Mouse (Mus musculus) forebrain, embryonic 12.5 days (tissue): ENCODE measurements at regions not wholly inside any gene's neighbourhood (a gene's known extent, or its start where the extent isn't known, plus 50 kb on each side); places are given as distances from the start of the nearest gene placed in this dataset.

Source experiments
- ATAC-seq: fragments of 200-750 bp; cut with Nextera tagmentation; 2 replicates; pipeline ENCODE4 v1.8.0; 2017; ENCODE audit warnings: moderate TSS enrichment; ENCODE audit not compliant: low FRiP score
- H3K27ac ChIP-seq: fragments of 300-500 bp; sonication (generic); 2 replicates; pipeline ENCODE4 v1.5.1; 2016; ENCODE audit warnings: mild to moderate bottlenecking
- H3K27me3 ChIP-seq: fragments of 300-500 bp; sonication (generic); 2 replicates; pipeline ENCODE4 v1.6.1; 2016; ENCODE audit warnings: mild to moderate bottlenecking
- H3K36me3 ChIP-seq: fragments of 300-500 bp; sonication (generic); replicated peaks from 2 replicates; pipeline ENCODE4 v1.6.1; 2016; ENCODE audit warnings: mild to moderate bottlenecking
- H3K4me1 ChIP-seq: fragments of 300-500 bp; sonication (generic); 2 replicates; pipeline ENCODE4 v1.6.1; 2016
- H3K4me2 ChIP-seq: fragments of 300-500 bp; sonication (generic); 2 replicates; pipeline ENCODE4 v1.6.1; 2016; ENCODE audit warnings: mild to moderate bottlenecking, moderate library complexity
- H3K4me3 ChIP-seq: fragments of 300-500 bp; sonication (generic); replicated peaks from 2 replicates; pipeline ENCODE4 v1.5.1; 2016; ENCODE audit warnings: mild to moderate bottlenecking
- H3K9ac ChIP-seq: fragments of 300-500 bp; sonication (generic); 2 replicates; pipeline ENCODE4 v1.6.1; 2016; ENCODE audit warnings: mild to moderate bottlenecking
- H3K9me3 ChIP-seq: fragments of 300-500 bp; sonication (generic); 2 replicates; pipeline ENCODE4 v1.6.1; 2016
- WGBS: fragments of 180-500 bp; shearing (Covaris S2); methylation state at CpG from one replicate; pipeline ENCODE4 v1.1.7; 2016; 5-methylcytosine and 5-hydroxymethylcytosine counted together

DNA sequence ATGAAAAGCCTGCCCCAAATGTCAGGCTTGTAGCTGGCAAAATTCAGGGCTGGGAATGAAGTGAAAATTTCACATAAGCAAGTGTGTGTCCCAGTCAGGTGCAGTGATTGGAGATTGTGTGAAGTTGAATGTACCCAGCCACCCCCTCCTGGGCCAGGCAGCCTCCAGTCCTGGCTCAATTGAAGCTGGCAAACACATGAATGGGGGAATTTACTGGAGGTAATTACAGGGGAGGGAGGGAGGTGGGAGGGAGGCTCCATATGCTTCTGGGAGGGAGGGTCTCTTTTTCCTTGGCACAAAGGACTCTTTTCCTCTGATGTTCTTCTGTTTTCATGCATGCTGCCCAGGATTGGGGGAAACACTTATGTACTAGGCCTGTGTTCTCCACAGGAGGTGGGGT lies 312.4 kb upstream of the Rbfox1 start:
- no peaks in the 10 kb centered on the region for H3K9me3 ChIP-seq
- H3K4me2 ChIP-seq, result no peak overlapping the region
- no peaks in the 10 kb centered on the region for H3K36me3 ChIP-seq
- peak; percentile 85 for ATAC-seq
- no peak overlapping the region for H3K4me3 ChIP-seq
- H3K27me3 ChIP-seq, result peaks cover 5% of the 10 kb centered on the region; the same call in 1 of the 2 replicates
- peak overlapping the region; percentile 78 for H3K27ac ChIP-seq
- H3K4me1 ChIP-seq, result peaks cover 12% of the 10 kb centered on the region
- H3K9ac ChIP-seq, result no peak overlapping the region

DNA sequence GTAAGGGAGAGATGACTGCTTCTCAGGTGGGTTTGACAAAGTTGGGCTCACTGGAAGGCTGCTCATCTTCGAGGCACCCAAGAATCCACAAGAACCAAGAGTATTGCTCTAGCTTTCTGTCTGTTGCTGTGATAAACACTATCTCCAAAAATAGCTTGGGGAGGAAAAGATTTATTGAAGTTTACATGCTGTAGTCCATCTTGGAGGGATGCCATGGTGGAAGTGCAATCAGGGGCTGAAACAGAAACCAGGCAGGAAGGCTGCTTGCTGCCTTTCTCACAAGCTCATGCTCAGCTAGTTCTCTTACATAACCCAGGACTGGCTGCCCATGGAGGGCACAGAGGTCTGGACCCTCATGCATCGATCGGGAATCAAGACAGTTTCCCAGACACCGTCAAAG lies 314.5 kb upstream of the Rbfox1 start:
- no peaks in the 10 kb centered on the region; the same call in 1 of the 2 replicates for H3K27me3 ChIP-seq
- H3K27ac ChIP-seq, result no peak overlapping the region
- ATAC-seq, result no peak
- no peaks in the 10 kb centered on the region for H3K36me3 ChIP-seq
- no peak overlapping the region for H3K9ac ChIP-seq
- WGBS, result 93% methylated on average over 4 of the region's 4 CpGs
- peaks cover 12% of the 10 kb centered on the region for H3K4me1 ChIP-seq
- no peaks in the 10 kb centered on the region for H3K9me3 ChIP-seq
- no peak overlapping the region for H3K4me3 ChIP-seq
- no peak overlapping the region for H3K4me2 ChIP-seq

DNA sequence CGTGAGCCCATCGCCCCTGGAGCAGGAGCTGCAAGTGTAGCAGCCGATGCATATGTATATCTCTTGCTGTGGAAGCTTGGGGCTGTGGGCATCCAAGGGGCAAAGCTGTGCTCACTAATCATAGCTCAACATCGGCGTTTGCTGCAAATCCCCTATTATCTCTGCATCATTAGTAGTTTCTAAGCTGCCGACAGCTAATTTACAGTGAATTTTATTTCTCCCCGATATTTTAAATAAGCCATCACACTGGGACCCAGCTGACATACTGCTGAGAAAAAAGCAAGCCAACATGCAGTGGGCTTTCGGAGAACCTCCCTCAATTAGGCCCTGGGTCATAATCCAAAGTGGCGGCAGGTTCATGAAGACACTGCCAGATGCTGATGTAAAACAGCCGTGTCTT lies 313.3 kb upstream of the Eef2kmt start:
- no peak for ATAC-seq
- no peaks in the 10 kb centered on the region for H3K36me3 ChIP-seq
- H3K27ac ChIP-seq, result no peak overlapping the region
- H3K4me2 ChIP-seq, result no peak overlapping the region
- H3K4me3 ChIP-seq, result no peak overlapping the region
- H3K9me3 ChIP-seq, result no peaks in the 10 kb centered on the region
- peaks cover 12% of the 10 kb centered on the region for H3K4me1 ChIP-seq
- no peaks in the 10 kb centered on the region; the same call in 1 of the 2 replicates for H3K27me3 ChIP-seq
- H3K9ac ChIP-seq, result no peak overlapping the region
- 50% methylated on average over 10 of the region's 10 CpGs for WGBS

DNA sequence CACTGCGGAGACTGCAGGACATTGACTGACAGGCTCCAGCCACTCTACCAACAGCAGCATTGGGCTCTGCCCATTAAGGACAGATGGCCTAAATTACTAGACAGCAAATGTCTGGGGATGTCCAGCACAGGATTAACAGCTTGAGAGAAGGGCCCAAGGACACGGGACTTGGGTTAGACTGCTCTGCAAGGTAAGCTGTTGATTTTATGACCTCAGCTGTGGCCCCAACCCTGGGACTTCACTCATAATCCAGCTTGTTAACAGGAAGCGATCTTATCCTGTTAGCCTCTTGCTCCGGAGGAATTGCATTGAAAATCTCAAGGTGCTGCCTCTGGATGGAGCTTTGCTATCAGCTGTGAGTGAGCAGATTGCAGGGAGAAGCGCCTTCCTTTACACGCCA lies 293.2 kb upstream of the Eef2kmt start:
- no peak for ATAC-seq
- no peak overlapping the region for H3K4me3 ChIP-seq
- 65% methylated on average over 6 of the region's 6 CpGs for WGBS
- no peaks in the 10 kb centered on the region for H3K36me3 ChIP-seq
- peaks cover 7% of the 10 kb centered on the region; the same call in 1 of the 2 replicates for H3K4me1 ChIP-seq
- no peak overlapping the region for H3K9ac ChIP-seq
- no peaks in the 10 kb centered on the region for H3K27me3 ChIP-seq
- H3K4me2 ChIP-seq, result no peak overlapping the region
- no peaks in the 10 kb centered on the region for H3K9me3 ChIP-seq
- H3K27ac ChIP-seq, result no peak overlapping the region

DNA sequence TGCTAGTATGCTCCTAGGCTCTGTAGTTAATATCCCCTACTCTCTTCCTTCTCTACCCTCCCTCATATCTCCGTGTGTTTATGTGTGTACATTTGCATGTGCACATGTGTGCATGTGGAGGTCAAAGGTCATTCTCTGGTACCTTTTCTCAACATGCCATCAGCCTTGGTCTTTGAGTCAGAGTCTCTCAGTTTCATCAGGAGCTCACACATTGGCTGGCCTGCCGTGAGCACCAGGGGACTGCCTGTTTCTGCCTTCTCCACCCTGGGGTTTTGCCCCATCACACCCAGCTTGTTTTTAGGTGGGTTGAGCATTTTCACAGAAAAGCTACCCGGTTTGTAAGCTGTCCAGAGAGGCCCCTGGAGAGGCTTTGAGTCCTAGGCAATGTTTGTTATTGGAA lies 292.8 kb upstream of the Eef2kmt start:
- Histone ChIP-seq H3K9ac (no peak overlapping the region), H3K4me1 (peaks cover 7% of the 10 kb centered on the region; the same call in 1 of the 2 replicates), H3K9me3 (no peaks in the 10 kb centered on the region), H3K27me3 (no peaks in the 10 kb centered on the region), H3K4me3 (no peak overlapping the region), H3K4me2 (no peak overlapping the region), H3K36me3 (no peaks in the 10 kb centered on the region), H3K27ac (no peak overlapping the region)
- ATAC-seq, result no peak
- WGBS, result 75% methylated on average over 3 of the region's 3 CpGs

DNA sequence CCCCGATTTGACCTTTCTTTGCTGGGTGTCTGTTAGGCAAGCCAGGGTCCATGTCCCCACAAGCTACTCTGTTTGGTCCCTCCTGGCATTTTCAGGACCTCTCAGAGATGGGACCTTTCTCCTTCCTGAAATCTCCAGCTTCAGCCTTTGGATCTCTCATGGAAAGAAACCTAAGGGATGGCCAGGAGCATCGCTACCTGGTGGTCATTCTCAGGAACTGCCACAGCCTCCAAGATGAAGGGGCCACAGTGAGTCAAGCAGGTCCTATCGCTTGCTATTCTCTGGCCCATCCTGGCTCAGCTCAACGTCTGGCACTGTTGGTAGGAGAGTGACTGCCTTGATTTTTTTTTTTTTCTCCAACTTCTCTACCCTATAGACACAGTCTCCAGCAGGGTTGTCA lies 291.0 kb upstream of the Eef2kmt start:
- H3K9me3 ChIP-seq, result no peaks in the 10 kb centered on the region
- peaks cover 7% of the 10 kb centered on the region; the same call in 1 of the 2 replicates for H3K4me1 ChIP-seq
- H3K9ac ChIP-seq, result no peak overlapping the region
- H3K4me2 ChIP-seq, result no peak overlapping the region
- no peak overlapping the region for H3K27ac ChIP-seq
- WGBS, result 50% methylated on average over 4 of the region's 4 CpGs
- H3K27me3 ChIP-seq, result no peaks in the 10 kb centered on the region
- ATAC-seq, result no peak
- no peaks in the 10 kb centered on the region for H3K36me3 ChIP-seq
- H3K4me3 ChIP-seq, result no peak overlapping the region

DNA sequence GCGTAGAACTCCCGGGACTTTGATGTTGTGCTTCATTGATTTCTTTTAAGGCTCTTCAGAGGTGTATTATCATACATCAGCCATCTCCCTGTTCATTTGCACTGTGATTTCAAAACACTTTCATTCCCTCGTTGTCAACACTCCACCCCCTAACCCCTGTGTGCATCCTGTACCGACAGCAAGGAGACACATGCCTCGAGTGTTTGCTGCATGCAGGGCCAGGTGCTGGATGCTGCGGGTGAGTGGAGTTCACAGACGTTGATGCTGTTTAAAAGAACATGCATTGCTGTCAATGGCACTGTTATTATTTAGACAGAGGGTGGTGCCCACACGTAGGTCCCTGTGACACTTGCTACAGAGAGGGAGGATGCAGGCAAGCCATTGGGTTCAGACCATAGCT lies 290.0 kb upstream of the Eef2kmt start:
- H3K9me3 ChIP-seq, result no peaks in the 10 kb centered on the region
- H3K4me3 ChIP-seq, result no peak overlapping the region
- no peak overlapping the region for H3K4me2 ChIP-seq
- H3K27ac ChIP-seq, result no peak overlapping the region
- no peaks in the 10 kb centered on the region for H3K36me3 ChIP-seq
- no peaks in the 10 kb centered on the region for H3K27me3 ChIP-seq
- H3K4me1 ChIP-seq, result peaks cover 7% of the 10 kb centered on the region; the same call in 1 of the 2 replicates
- H3K9ac ChIP-seq, result no peak overlapping the region
- 43% methylated on average over 8 of the region's 8 CpGs for WGBS
- no peak for ATAC-seq

DNA sequence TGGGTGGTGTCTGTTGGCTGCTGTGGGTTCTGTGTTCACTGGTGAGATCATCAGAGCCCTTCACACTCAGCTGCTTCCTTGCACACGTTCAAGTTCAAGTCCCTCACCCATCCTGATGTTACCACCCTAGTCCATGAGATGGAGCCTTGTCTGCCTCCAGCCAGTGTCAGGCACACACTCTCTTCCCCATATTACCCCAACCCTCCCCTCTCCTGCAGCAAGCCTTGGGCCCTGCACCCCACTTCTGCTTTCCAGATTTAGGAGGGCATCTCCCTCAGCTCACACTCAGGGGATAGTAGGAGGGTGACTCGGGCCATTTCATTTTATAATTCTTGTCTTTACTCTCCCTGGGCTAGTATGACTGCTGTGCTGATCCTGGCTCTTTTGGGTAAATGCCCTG lies 288.7 kb upstream of the Eef2kmt start:
- H3K4me2 ChIP-seq, result no peak overlapping the region
- 0 out of 2 replicates have a peak, but pooled peaks cover 2% of the 10 kb centered on the region for H3K27me3 ChIP-seq
- H3K36me3 ChIP-seq, result no peaks in the 10 kb centered on the region
- no peak overlapping the region for H3K4me3 ChIP-seq
- H3K9me3 ChIP-seq, result no peaks in the 10 kb centered on the region
- peaks cover 6% of the 10 kb centered on the region; the same call in 1 of the 2 replicates for H3K4me1 ChIP-seq
- no peak for ATAC-seq
- H3K27ac ChIP-seq, result no peak overlapping the region
- WGBS, result 77% methylated on average over 2 of the region's 2 CpGs
- H3K9ac ChIP-seq, result no peak overlapping the region

DNA sequence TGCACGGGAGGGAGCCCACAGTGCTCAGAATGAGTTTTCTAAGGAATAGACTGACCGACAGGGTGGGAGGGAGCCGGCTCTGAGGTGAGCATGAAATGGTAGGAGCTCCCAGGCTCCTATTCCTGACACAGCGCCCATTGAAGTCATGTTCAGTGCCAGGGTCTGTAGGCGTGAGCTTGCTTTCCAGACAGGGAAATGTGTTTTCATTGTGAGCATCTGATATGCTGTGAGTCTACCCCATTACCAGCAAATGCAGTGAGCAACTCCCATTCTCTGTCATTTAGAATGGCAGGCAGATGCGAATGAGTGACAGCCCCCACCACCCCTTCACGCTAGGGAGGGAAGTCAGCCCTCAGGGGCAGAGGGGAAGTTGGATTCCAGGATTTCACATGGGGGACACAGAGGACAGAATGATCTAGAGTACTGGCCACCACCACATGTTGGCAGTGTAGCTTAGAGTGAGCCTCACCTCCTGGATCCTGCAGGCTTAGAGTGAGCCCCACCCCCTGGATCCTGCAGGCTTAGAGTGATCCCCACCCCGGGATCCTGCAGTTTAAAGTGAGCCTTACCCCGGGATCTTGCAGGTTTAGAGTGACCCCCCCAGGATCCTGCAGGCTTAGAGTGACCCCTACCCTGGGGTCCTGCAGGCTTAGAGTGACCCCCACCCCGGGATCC lies 283.2 kb upstream of the Eef2kmt start:
- whole genome bisulfite sequencing, result 57% methylated on average over 10 of the region's 10 CpGs
- Histone ChIP-seq H3K27me3 (peaks cover 23% of the 10 kb centered on the region; the same call in 1 of the 2 replicates), H3K36me3 (no peaks in the 10 kb centered on the region), H3K4me2 (no peak overlapping the region), H3K4me1 (peaks cover 14% of the 10 kb centered on the region), H3K9me3 (no peaks in the 10 kb centered on the region), H3K4me3 (no peak overlapping the region), H3K27ac (no peak overlapping the region), H3K9ac (no peak overlapping the region)
- ATAC-seq, result no peak

DNA sequence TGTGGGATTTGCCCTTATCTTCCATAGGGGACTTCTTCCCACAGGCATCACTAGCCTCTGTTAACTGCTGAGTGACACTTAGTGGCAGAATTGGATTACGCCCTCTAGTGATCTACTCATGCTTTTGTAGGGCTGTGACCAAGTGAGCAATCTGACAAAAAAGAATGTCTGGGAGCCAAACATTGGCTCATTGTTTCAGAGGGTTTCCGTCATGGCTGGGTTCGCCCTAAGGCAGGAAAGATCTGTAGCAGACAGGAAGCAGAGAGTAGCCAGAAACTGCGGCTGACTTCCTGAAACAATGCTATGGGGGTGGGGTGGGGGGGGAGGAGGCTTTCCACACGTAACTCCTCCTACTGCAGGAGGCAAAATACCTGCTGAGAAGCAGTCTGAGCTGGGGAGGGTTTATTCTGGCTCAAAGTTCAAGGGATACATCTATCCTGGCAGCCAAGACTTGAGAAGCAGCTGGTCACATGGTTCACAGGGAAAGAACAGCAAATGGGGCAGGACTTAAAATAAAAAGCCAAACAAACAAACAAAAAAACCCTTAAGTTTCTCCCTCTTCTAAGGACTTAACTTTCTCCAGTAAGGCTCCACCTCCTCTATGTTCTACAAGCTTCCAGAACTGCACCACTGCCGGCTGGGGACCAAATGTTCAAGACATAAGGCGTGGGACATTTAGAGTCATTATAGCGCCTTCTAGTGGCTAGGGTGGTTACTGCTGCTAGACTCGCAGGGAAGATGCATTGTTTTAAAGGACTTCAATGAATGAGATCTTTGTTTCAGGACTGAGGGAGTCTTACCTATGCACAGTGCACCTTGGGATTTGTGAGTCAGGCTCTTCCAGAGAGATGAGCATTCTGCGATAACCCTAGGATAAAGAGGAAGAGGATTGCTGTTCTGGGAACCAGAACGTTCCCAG lies 281.8 kb upstream of the Eef2kmt start:
- H3K9me3 ChIP-seq, result no peaks in the 10 kb centered on the region
- no peak overlapping the region for H3K9ac ChIP-seq
- no peaks in the 10 kb centered on the region for H3K36me3 ChIP-seq
- peaks cover 27% of the 10 kb centered on the region; the same call in 1 of the 2 replicates for H3K27me3 ChIP-seq
- H3K4me2 ChIP-seq, result no peak overlapping the region
- no peak overlapping the region for H3K27ac ChIP-seq
- H3K4me1 ChIP-seq, result peaks cover 14% of the 10 kb centered on the region
- no peak for ATAC-seq
- 42% methylated on average over 11 of the region's 11 CpGs for WGBS
- no peak overlapping the region for H3K4me3 ChIP-seq

DNA sequence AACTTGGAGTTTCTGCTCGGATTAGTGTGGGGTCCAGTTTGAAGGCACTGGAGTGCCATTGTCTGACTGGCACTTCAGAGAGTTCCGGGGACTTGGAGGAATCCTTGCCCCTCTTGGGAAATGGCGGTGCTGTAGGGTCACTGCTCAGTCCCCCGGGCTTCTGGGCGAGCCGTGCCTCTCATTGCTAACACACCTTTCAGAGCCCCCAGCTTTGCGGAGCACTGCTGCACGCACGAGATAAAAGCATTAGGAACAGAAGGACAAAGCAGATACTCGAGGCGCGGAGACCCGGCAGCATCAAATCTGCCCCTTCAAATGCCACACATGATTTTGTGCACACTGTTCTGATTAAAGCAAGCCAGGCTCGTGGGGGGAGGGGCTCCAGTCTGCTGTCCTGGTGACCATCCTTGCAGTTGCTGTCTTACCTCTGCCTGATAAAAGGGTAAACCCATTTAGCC lies 280.8 kb upstream of the Eef2kmt start:
- WGBS, result 21% methylated on average over 14 of the region's 14 CpGs
- Histone ChIP-seq H3K9ac (no peak overlapping the region), H3K4me1 (peaks cover 14% of the 10 kb centered on the region), H3K4me3 (no peak overlapping the region), H3K9me3 (no peaks in the 10 kb centered on the region), H3K27ac (no peak overlapping the region), H3K4me2 (peak overlapping the region; percentile 30; the same call in 1 of the 2 replicates), H3K27me3 (peaks cover 27% of the 10 kb centered on the region; the same call in 1 of the 2 replicates), H3K36me3 (no peaks in the 10 kb centered on the region)
- ATAC-seq, result peak; percentile 42

DNA sequence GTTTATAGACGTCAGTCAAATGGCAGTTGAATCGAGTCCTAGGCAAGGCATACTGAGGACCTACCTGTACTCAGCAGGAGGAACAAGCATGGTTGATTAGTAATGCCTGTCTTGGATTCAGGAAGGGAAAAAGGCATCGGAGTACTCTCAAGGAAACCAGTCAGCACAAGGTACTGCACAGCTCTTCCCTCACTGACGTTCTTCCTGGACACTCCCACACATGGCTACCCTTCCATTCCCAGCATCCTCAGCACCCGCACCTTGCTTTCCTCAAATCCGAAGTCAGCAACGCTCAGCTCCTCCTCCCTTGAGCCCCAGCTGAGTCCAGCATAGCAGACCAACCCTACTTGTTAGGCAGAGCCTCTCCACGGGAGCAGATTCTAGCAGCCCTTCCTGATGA lies 279.6 kb upstream of the Eef2kmt start:
- Histone ChIP-seq H3K27ac (no peak overlapping the region), H3K9ac (no peak overlapping the region), H3K27me3 (peaks cover 27% of the 10 kb centered on the region; the same call in 1 of the 2 replicates), H3K4me1 (peaks cover 14% of the 10 kb centered on the region), H3K9me3 (no peaks in the 10 kb centered on the region), H3K36me3 (no peaks in the 10 kb centered on the region), H3K4me2 (no peak overlapping the region), H3K4me3 (no peak overlapping the region)
- ATAC-seq, result no peak
- 52% methylated on average over 8 of the region's 8 CpGs for WGBS
